Mouse (Mus musculus): ENCODE measurements at regions not wholly inside any gene's neighbourhood (a gene's known extent, or its start where the extent isn't known, plus 50 kb on each side); places are given as distances from the start of the nearest gene placed in this dataset.

DNA sequence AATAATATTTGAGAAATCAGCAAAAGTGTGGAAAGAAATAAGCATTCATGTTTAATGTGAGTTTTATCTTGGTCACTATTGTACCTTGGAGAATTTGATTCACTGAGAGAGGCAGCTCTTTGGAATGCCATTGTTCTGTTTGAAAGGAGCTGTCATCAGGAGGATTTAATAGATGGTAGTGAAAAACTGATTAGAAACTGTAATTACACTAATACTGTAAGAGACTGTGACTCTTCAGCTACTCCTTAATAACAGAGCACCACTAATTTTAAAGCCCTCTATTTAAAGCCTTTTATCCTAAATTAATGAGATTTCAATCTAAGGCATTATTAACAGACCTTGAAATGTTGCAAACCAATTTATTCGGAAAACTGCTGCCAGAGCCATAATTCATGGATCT, 126.1 kb upstream of the Rspo3 start:
- no peak for ATAC-seq (ENCODE audit: poor library complexity, severe bottlenecking)

DNA sequence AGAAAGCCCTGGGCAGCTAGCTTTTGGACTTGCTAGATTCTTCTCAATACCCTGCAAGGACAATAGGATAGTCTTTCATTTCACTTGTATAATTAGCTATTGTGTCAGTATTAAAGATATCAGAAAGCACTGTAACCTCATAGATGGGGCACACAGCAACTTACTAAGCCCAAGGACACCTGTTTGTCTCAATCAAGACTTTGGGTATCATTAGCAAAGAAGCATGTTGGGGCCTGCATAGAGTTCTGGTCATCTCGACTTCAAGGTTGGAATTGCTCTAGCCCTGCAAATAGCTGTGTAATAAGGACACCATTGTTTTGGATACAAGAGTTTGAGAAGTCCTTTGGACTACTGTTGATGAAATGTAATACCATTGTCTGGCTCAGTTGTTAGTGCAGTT, 104.6 kb upstream of the Rspo3 start:
- no peak for ATAC-seq (ENCODE audit: poor library complexity, severe bottlenecking)

DNA sequence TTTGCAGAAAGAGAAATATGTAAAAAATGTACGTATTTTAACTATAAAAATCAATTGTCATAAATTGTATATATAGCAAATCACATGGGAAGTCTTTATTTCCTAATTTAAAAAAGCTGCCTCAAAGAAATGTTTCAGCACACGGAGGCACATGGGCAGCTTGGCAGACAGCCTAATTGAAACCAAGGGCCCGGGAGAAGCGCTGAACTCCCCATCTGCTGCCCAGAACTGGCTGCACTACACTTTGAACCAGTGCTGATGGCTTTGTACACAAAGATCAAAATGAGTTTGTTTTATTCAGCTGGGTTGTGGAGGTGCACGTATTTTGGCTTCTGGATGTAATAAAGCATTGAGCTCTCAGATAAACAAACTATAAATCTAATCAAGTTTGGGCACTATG, 100.2 kb upstream of the Rspo3 start:
- ATAC-seq (ENCODE audit: poor library complexity, severe bottlenecking) = no peak

DNA sequence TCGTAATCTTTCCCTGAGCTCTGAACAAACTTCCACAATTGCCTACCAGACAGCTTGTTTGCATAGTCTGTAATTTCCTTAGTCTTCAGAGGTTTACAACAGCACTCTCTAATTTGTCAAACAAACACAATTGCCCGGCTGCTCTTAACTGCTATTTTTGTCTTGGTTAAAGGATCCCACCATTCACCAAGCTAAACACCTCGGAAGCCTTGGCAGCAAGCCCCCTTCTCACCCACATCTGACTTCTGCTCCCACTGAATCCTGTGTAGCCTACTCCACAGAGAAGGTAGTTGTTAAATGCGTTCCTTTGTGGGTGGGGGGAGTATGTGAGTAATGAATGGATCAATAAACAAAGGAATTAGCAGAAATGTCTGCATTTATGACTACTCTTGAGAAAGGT, 59.8 kb upstream of the Rspo3 start:
- no peak for ATAC-seq (ENCODE audit: poor library complexity, severe bottlenecking)

DNA sequence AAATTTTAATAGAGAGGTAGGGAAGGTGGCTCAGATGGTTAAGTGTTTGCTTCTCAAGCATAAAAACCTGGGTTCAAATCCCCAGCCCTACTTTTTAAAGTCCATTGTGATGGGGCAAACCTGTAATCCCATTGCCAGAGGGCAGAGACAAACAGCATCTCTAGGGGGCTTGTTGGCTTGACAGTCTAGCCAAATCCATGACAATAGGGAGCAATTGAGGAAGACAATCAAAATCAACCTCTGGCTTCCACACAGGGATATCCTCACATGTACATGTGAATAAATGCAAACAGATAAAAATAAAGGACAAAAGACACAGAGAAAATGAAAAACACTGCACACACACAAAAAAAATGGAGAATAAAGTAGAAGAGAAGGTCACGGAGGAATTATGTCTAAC, 59.3 kb upstream of the Rspo3 start:
- ATAC-seq (ENCODE audit: poor library complexity, severe bottlenecking) = no peak

DNA sequence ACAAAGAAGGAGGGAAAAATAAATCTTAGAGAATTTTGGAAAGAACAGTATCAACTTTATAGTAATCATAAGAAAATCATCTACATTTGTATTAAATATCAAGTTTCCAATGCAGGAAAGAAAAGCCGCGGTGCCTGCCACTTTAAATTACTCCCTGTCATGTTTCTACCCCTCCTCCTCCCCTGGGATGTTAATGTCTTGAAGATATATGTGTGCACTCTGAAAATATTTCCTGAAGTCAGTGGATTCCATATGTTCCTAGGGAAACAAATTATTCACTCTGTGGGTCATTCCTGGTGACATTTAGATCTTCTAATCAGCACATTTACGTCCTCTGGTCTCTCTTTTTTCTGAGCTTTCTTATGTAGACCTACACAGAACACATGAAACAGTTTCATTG, 57.2 kb upstream of the Rspo3 start:
- no peak for ATAC-seq (ENCODE audit: poor library complexity, severe bottlenecking)

DNA sequence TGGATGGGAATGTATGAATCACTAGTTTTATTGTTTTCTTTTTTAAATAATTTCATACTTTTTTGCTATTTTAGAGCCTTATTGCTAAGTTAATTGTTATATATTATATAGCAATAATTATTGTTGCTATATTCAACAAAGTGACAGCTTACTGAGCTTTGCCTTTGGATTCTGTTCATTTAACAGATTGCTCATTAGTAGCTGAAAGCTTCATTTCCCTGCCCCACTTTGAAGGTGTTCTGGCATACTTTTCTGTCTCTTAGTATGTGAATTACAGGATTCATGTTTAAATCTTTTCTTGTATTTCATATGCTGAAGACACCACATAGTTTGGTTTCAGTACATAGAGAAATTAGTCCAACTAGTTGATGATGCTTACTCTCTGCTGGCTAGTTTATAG, 54.5 kb upstream of the Rspo3 start:
- ATAC-seq (ENCODE audit: poor library complexity, severe bottlenecking) = no peak

DNA sequence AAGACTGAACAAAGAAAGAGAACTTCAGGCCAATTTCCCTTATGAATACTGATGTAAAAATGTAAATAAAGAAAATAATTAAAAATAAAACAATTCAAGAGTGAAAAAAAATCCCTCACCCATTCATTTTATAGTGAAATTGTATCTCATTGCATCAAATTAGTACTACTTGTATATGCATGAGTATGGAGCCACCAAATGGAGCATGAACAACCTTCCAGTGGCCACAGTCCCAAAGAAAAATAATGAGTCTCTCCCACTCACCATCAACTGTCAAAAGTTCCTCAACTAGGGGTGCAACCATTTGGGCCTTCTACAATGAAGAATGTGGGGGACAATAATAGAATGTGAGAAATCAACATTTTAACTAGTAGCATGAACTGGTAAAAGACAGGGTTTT, 54.1 kb upstream of the Rspo3 start:
- no peak for ATAC-seq (ENCODE audit: poor library complexity, severe bottlenecking)

All from megakaryocyte, adult 5-6 weeks (primary cell).